Mouse (Mus musculus): ENCODE data around the gene D1Pas1.

- TF ChIP-seq POLR2A (IDR thresholded peaks at IDR 0.05; ENCODE audit: low read depth, low read length) (no peak), CTCF (IDR thresholded peaks at IDR 0.05; ENCODE audit: extremely low read depth, insufficient read length, insufficient replicate concordance, low read depth, low read length) (no peak)
Measured at GRCm38 (mm10) chr1:187010071-187010470, 42.9 kb downstream of the D1Pas1 start.
